Mouse (Mus musculus): ENCODE measurements at regions not wholly inside any gene's neighbourhood (a gene's known extent, or its start where the extent isn't known, plus 50 kb on each side); places are given as distances from the start of the nearest gene placed in this dataset.

- intact Hi-C loops (cut with DNase I) = no loop called here
- no peak for DNase-seq
Observed at GRCm38 (mm10) chr17:88116321-88116720, 51.2 kb upstream of the Fbxo11 start.

GRCm38 (mm10) chr17:88118714-88119113 lies 53.6 kb upstream of the Fbxo11 start:
- intact Hi-C loops (cut with DNase I) = no loop called here
- DNase-seq = no peak

GRCm38 (mm10) chr17:88123711-88124110 lies 58.6 kb upstream of the Fbxo11 start:
- intact Hi-C loops (cut with DNase I) = no loop called here
- DNase-seq = no peak

GRCm38 (mm10) chr17:88127126-88127525 lies 62.0 kb upstream of the Fbxo11 start:
- intact Hi-C loops (cut with DNase I) = no loop called here
- DNase-seq = no peak

- DNase-seq = no peak
- intact Hi-C loops (cut with DNase I) = no loop called here
Observed at GRCm38 (mm10) chr17:88131297-88131696, 66.2 kb upstream of the Fbxo11 start.

GRCm38 (mm10) chr17:88131980-88132379 lies 66.9 kb upstream of the Fbxo11 start:
- DNase-seq = no peak
- intact Hi-C loops (cut with DNase I) = no loop called here

- intact Hi-C loops (cut with DNase I) = no loop called here
- DNase-seq = peak; percentile 16 to 43
Observed at GRCm38 (mm10) chr17:88132601-88133346, 67.7 kb upstream of the Fbxo11 start.

- intact Hi-C loops (cut with DNase I) = no loop called here
- no peak for DNase-seq
Observed at GRCm38 (mm10) chr17:88134546-88134945, 69.5 kb upstream of the Fbxo11 start.

- no peak for DNase-seq
- intact Hi-C loops (cut with DNase I) = no loop called here
Observed at GRCm38 (mm10) chr17:88141538-88141937, 76.4 kb upstream of the Fbxo11 start.

- DNase-seq = no peak
- intact Hi-C loops (cut with DNase I) = no loop called here
Observed at GRCm38 (mm10) chr17:88142003-88142402, 76.9 kb upstream of the Fbxo11 start.

GRCm38 (mm10) chr17:88142809-88143208 lies 77.7 kb upstream of the Fbxo11 start:
- no peak for DNase-seq
- intact Hi-C loops (cut with DNase I) = no loop called here

- intact Hi-C loops (cut with DNase I) = no loop called here
- DNase-seq = no peak
Observed at GRCm38 (mm10) chr17:88143378-88143943, 78.4 kb upstream of the Fbxo11 start.

GRCm38 (mm10) chr17:88158550-88158949 lies 93.5 kb upstream of the Fbxo11 start:
- intact Hi-C loops (cut with DNase I) = no loop called here
- no peak for DNase-seq

GRCm38 (mm10) chr17:88159212-88159668 lies 94.1 kb upstream of the Fbxo11 start:
- intact Hi-C loops (cut with DNase I) = no loop called here
- no peak for DNase-seq

- DNase-seq = no peak
- intact Hi-C loops (cut with DNase I) = no loop called here
Observed at GRCm38 (mm10) chr17:88159851-88160676, 95.0 kb upstream of the Fbxo11 start.

GRCm38 (mm10) chr17:88160677-88161001 lies 95.5 kb upstream of the Fbxo11 start:
- intact Hi-C loops (cut with DNase I) = no loop called here

GRCm38 (mm10) chr17:88161766-88162165 lies 96.7 kb upstream of the Fbxo11 start:
- intact Hi-C loops (cut with DNase I) = no loop called here
- no peak for DNase-seq

More at GRCm38 (mm10) chr17:88160677-88161001, 95.5 kb upstream of the Fbxo11 start:
- DNase-seq = no peak

GRCm38 (mm10) chr17:88164805-88165204 lies 99.7 kb upstream of the Fbxo11 start:
- no peak for DNase-seq
- intact Hi-C loops (cut with DNase I) = no loop called here

- intact Hi-C loops (cut with DNase I) = no loop called here
- no peak for DNase-seq
Observed at GRCm38 (mm10) chr17:88165811-88166210, 100.7 kb upstream of the Fbxo11 start.

- intact Hi-C loops (cut with DNase I) = no loop called here
- no peak for DNase-seq
Observed at GRCm38 (mm10) chr17:88168262-88169096, 103.4 kb upstream of the Fbxo11 start.

- intact Hi-C loops (cut with DNase I) = no loop called here
- DNase-seq = no peak
Observed at GRCm38 (mm10) chr17:88171606-88172005, 106.5 kb upstream of the Fbxo11 start.
